In genomic region chr6:143536525-143537293, GRCm38 (mm10) we compare ENCODE assay signal across 26 mouse cellular contexts.
DNase-seq lines count a peak whose midpoint lies in the region; ATAC-seq and TF ChIP-seq lines count a peak whose summit lies in the region.
"Had no signal": no experiment of that assay in that cellular context is flagged by ENCODE, and none has a peak within 500 bp of the region (broad histone marks: within the 10 kb centered on the region; RNA-seq: fewer than 3 reads in every experiment).

No protein-coding gene starts in this region.

- no peaks in the 10 kb centered on the region for H3K4me1 ChIP-seq in lung, embryonic 14.5 days (ENCODE audit: insufficient read depth)
- peaks cover 3% of the 10 kb centered on the region; the same call in 1 of the 2 replicates for H3K4me1 ChIP-seq in lung, postnatal 0 days (ENCODE audit: insufficient read depth, low read depth, low read length)
- no peaks in the 10 kb centered on the region for H3K4me1 ChIP-seq in lung, adult 2 months (ENCODE audit: control insufficient read depth, insufficient read depth, low read length)

- peaks cover 6% of the 10 kb centered on the region; the same call in 1 of the 2 replicates for H3K27me3 ChIP-seq in lung, embryonic 14.5 days (ENCODE audit: insufficient read depth, low read length)
- H3K27me3 ChIP-seq in lung, postnatal 0 days (replicated peaks; ENCODE audit: insufficient read depth, low read length) = no peaks in the 10 kb centered on the region
- H3K27me3 ChIP-seq: embryonic facial prominence, embryonic 12.5 days; forebrain, embryonic 12.5 days; heart, embryonic 13.5 days had no signal

- no peak overlapping the region for H3K4me3 ChIP-seq in lung, embryonic 14.5 days (ENCODE audit: low read depth, low read length)
- no peak overlapping the region for H3K4me3 ChIP-seq in lung, postnatal 0 days (ENCODE audit: low read depth, low read length)
- H3K4me3 ChIP-seq in lung, adult 2 months (replicated peaks; ENCODE audit: extremely low read depth, low read depth, low read length) = no peak overlapping the region
- H3K4me3 ChIP-seq: embryonic facial prominence, embryonic 12.5 days; embryonic facial prominence, embryonic 15.5 days; forebrain, embryonic 12.5 days; heart, adult 2 months; heart, embryonic 10.5 days; heart, embryonic 13.5 days had no signal

- no peak for TF ChIP-seq POLR2A in lung, adult 2 months (IDR thresholded peaks at IDR 0.05; ENCODE audit: borderline replicate concordance, extremely low read depth, low read depth, low read length)

- DNase-seq in lung, embryonic 14.5 days = peak; percentile 47
- no peak for DNase-seq in lung, postnatal 10 days
- peak; percentile 68 for DNase-seq in lung, postnatal 0 days (ENCODE audit: low spot score)
- DNase-seq in lung, adult 2 months = no peak
- DNase-seq in urinary bladder, postnatal 4 days (ENCODE audit: low spot score in 2 of 2) = peak; percentile 11 to 20
- no peak for DNase-seq in urinary bladder, postnatal 14 days (ENCODE audit: low spot score)
- DNase-seq in thymus, postnatal 0 days (ENCODE audit: low spot score) = no peak
- DNase-seq: adrenal gland, adult 2 months; adrenal gland, postnatal 14 days; cerebellum, adult 11 months; cerebellum, adult 2 months; cerebellum, adult 9-11 months; cerebellum, postnatal 25 days; gastrocnemius, postnatal 10 days; gastrocnemius, postnatal 36 days; heart, adult 2 months; heart, postnatal 14 days; heart, postnatal 4 days had no signal

- TF ChIP-seq CTCF in lung, embryonic 14.5 days (IDR thresholded peaks at IDR 0.05; ENCODE audit: low read depth) = no peak
- TF ChIP-seq CTCF in lung, postnatal 0 days (IDR thresholded peaks at IDR 0.05) = no peak
- TF ChIP-seq CTCF in lung, adult 2 months (IDR thresholded peaks at IDR 0.05; ENCODE audit: insufficient read depth, low read length) = no peak

- peak overlapping the region; percentile 42; the same call in 1 of the 2 replicates for H3K27ac ChIP-seq in lung, embryonic 14.5 days (ENCODE audit: low read depth)
- no peak overlapping the region; the same call in 1 of the 2 replicates for H3K27ac ChIP-seq in lung, postnatal 0 days (ENCODE audit: low read length)
- H3K27ac ChIP-seq: embryonic facial prominence, embryonic 12.5 days; embryonic facial prominence, embryonic 15.5 days; forebrain, embryonic 12.5 days; heart, adult 2 months; heart, embryonic 10.5 days; heart, embryonic 13.5 days; hindbrain, embryonic 14.5 days had no signal

- no peak overlapping the region for H3K9ac ChIP-seq in lung, embryonic 14.5 days
- no peak overlapping the region for H3K9ac ChIP-seq in lung, postnatal 0 days (replicated peaks; ENCODE audit: low read depth)
- H3K9ac ChIP-seq: embryonic facial prominence, embryonic 12.5 days; embryonic facial prominence, embryonic 15.5 days; forebrain, embryonic 12.5 days; heart, embryonic 13.5 days; hindbrain, embryonic 14.5 days had no signal

- ATAC-seq in lung, embryonic 14.5 days (ENCODE audit: insufficient read depth) = peak; percentile 41; the same call in 1 of the 2 replicates
- ATAC-seq in lung, postnatal 0 days = peak; percentile 79
- ATAC-seq: CD4-positive, CD25-positive, alpha-beta regulatory T cell, adult 4 months; forebrain, embryonic 16.5 days had no signal

- no peak overlapping the region for H3K4me2 ChIP-seq in lung, embryonic 14.5 days
- peak overlapping the region; percentile 37 for H3K4me2 ChIP-seq in lung, postnatal 0 days (replicated peaks; ENCODE audit: low read depth, low read length)
- H3K4me2 ChIP-seq: embryonic facial prominence, embryonic 12.5 days; embryonic facial prominence, embryonic 15.5 days; forebrain, embryonic 12.5 days; hindbrain, embryonic 14.5 days had no signal

- no peaks in the 10 kb centered on the region for H3K36me3 ChIP-seq in lung, embryonic 14.5 days (ENCODE audit: insufficient read depth)
- H3K36me3 ChIP-seq in lung, postnatal 0 days (ENCODE audit: insufficient read depth, low read length) = no peaks in the 10 kb centered on the region
- H3K36me3 ChIP-seq: embryonic facial prominence, embryonic 12.5 days; embryonic facial prominence, embryonic 15.5 days; forebrain, embryonic 12.5 days; heart, embryonic 10.5 days; heart, embryonic 13.5 days had no signal

- 64% methylated on average over 11 of the region's 11 CpGs for WGBS in lung, embryonic 14.5 days
- WGBS in lung, postnatal 0 days = 65% methylated on average over 11 of the region's 11 CpGs
- WGBS in lung, adult 2 months = 68% methylated on average over 11 of the region's 11 CpGs

- no peaks in the 10 kb centered on the region for H3K9me3 ChIP-seq in lung, embryonic 14.5 days (ENCODE audit: low read depth, low read length)
- no peaks in the 10 kb centered on the region for H3K9me3 ChIP-seq in lung, postnatal 0 days (ENCODE audit: low read length)
- H3K9me3 ChIP-seq: embryonic facial prominence, embryonic 12.5 days; embryonic facial prominence, embryonic 15.5 days; forebrain, embryonic 12.5 days; heart, embryonic 10.5 days; heart, embryonic 13.5 days had no signal

- TF ChIP-seq EP300 in lung, postnatal 0 days (IDR thresholded peaks at IDR 0.05) = peak; percentile 61; the same call in 1 of the 2 replicates

Comparison
In these comparisons a context has a peak if more than half of its experiments do, and no peak if none do; other contexts are left out.
1. DNase-seq: peak in lung, embryonic 14.5 days (single experiment), lung, postnatal 0 days (single experiment) and urinary bladder, postnatal 4 days (2 of 2); none in lung, postnatal 10 days (single experiment), lung, adult 2 months (single experiment), urinary bladder, postnatal 14 days (single experiment) and thymus, postnatal 0 days (single experiment).